Mouse (Mus musculus) CH12.LX (cell line): ENCODE measurements around the gene B3galnt2. TPM values are rescaled to one million over a fixed set of nuclear protein-coding genes. Genes with fewer than 3 reads are reported as not detected.

Source experiments
- DNase-seq: peaks from one replicate; pipeline ENCODE4 v3.0.0-alpha.2; 2013; ENCODE audit errors: extremely low read depth
- H3K27ac ChIP-seq: 2 replicates; pipeline ENCODE4 v1.5.1; 2012; ENCODE audit warnings: low read depth, mild to moderate bottlenecking, control low read depth, moderate library complexity; ENCODE audit not compliant: insufficient read depth
- H3K27me3 ChIP-seq: replicated peaks from 2 replicates; pipeline ENCODE3; 2012; ENCODE audit warnings: inconsistent platforms
- H3K36me3 ChIP-seq, 2 experiments: replicated peaks in 1 of 2; 2 replicates each; pipeline versions ENCODE3 to v1.6.1; 2012; ENCODE audit warnings: inconsistent platforms in 1 of 2, low read length in 1 of 2, mild to moderate bottlenecking in 1 of 2, mixed read lengths in 1 of 2, moderate library complexity in 1 of 2; ENCODE audit not compliant: control insufficient read depth in 1 of 2, insufficient read depth in 1 of 2
- H3K4me1 ChIP-seq, 2 experiments: 2 replicates each; pipeline ENCODE4 v1.6.1; 2012; ENCODE audit warnings: inconsistent platforms in 1 of 2, moderate library complexity in 1 of 2; ENCODE audit not compliant: insufficient read depth in 2 of 2, control insufficient read depth in 1 of 2
- H3K4me2 ChIP-seq: 2 replicates; pipeline ENCODE4 v1.6.1; 2012; ENCODE audit warnings: low read depth, mild to moderate bottlenecking, control low read depth; ENCODE audit not compliant: poor library complexity, insufficient read depth, severe bottlenecking
- H3K4me3 ChIP-seq, 3 experiments: fragments of 150-350 bp in 1 of 3; sonication (generic) in 1 of 3; replicated peaks in 1 of 3; 2 replicates each; pipeline versions ENCODE3 to v1.5.1; 2011 to 2012; ENCODE audit warnings: low read depth in 2 of 3, low read length in 2 of 3, mild to moderate bottlenecking in 2 of 3, moderate library complexity in 2 of 3, control low read depth in 1 of 3, improper control_type of control experiment in 1 of 3, inconsistent platforms in 1 of 3, mixed read lengths in 1 of 3; ENCODE audit not compliant: poor library complexity in 1 of 3
- H3K79me2 ChIP-seq: replicated peaks from 2 replicates; pipeline ENCODE4 v1.6.1; 2012; ENCODE audit warnings: mild to moderate bottlenecking, moderate library complexity; ENCODE audit not compliant: control insufficient read depth, poor library complexity, insufficient read depth, severe bottlenecking; ENCODE audit errors: extremely low read depth
- H3K9ac ChIP-seq: 2 replicates; pipeline ENCODE4 v1.6.1; 2012; ENCODE audit warnings: low read depth, mild to moderate bottlenecking, control low read depth, moderate library complexity; ENCODE audit not compliant: insufficient read depth
- H3K9me3 ChIP-seq: replicated peaks from 2 replicates; pipeline ENCODE3; 2012; ENCODE audit warnings: low read length, inconsistent platforms, mixed read lengths
- BHLHE40 ChIP-seq: IDR thresholded peaks from 2 replicates; pipeline ENCODE4 v1.6.1; 2011; ENCODE audit warnings: mild to moderate bottlenecking, low read depth, low read length, improper control_type of control experiment
- CHD2 ChIP-seq: IDR thresholded peaks from 2 replicates; pipeline ENCODE4 v1.6.1; 2011; ENCODE audit warnings: low read length, improper control_type of control experiment
- CTCF ChIP-seq, 2 experiments: IDR thresholded peaks in 1 of 2; conservative IDR thresholded peaks in 1 of 2; 2 replicates each; pipeline ENCODE4 v1.5.1; 2011 to 2012; ENCODE audit warnings: low read depth in 2 of 2, low read length in 2 of 2, improper control_type of control experiment in 1 of 2, inconsistent platforms in 1 of 2, mild to moderate bottlenecking in 1 of 2, moderate library complexity in 1 of 2
- E2F4 ChIP-seq: IDR thresholded peaks from 2 replicates; pipeline ENCODE4 v1.6.1; 2011; ENCODE audit warnings: low read depth, low read length, improper control_type of control experiment; ENCODE audit not compliant: insufficient replicate concordance
- EP300 ChIP-seq: IDR thresholded peaks from 2 replicates; pipeline ENCODE4 v1.6.1; 2011; ENCODE audit warnings: low read length, improper control_type of control experiment
- ETS1 ChIP-seq: conservative IDR thresholded peaks from 2 replicates; pipeline ENCODE4 v1.6.1; 2012; ENCODE audit warnings: low read depth, mild to moderate bottlenecking, inconsistent platforms, low read length, improper control_type of control experiment, moderate library complexity
- HCFC1 ChIP-seq: IDR thresholded peaks from 2 replicates; pipeline ENCODE4 v1.6.1; 2012; ENCODE audit warnings: low read depth, mild to moderate bottlenecking, inconsistent platforms, low read length, improper control_type of control experiment
- JUN ChIP-seq: IDR thresholded peaks from 2 replicates; pipeline ENCODE4 v1.6.1; 2011; ENCODE audit warnings: low read depth, mild to moderate bottlenecking, low read length, improper control_type of control experiment, moderate library complexity; ENCODE audit not compliant: insufficient read depth
- KAT2A ChIP-seq: IDR thresholded peaks from 2 replicates; pipeline ENCODE4 v1.6.1; 2012; ENCODE audit warnings: low read length, improper control_type of control experiment, inconsistent platforms; ENCODE audit not compliant: insufficient replicate concordance
- MAX ChIP-seq: IDR thresholded peaks from 2 replicates; pipeline ENCODE4 v1.6.1; 2011; ENCODE audit warnings: low read length, improper control_type of control experiment
- MEF2A ChIP-seq: IDR thresholded peaks from 2 replicates; pipeline ENCODE4 v1.6.1; 2014; ENCODE audit warnings: low read depth, mild to moderate bottlenecking, inconsistent platforms, low read length, improper control_type of control experiment, borderline replicate concordance
- NRF1 ChIP-seq: IDR thresholded peaks from 2 replicates; pipeline ENCODE4 v1.6.1; 2014; ENCODE audit warnings: low read depth, mild to moderate bottlenecking, inconsistent platforms, low read length, improper control_type of control experiment, moderate library complexity
- POLR2A ChIP-seq: IDR thresholded peaks from 2 replicates; pipeline ENCODE4 v1.6.1; 2011; ENCODE audit warnings: low read depth, mild to moderate bottlenecking, improper control_type of control experiment, low read length
- RCOR1 ChIP-seq: conservative IDR thresholded peaks from 2 replicates; pipeline ENCODE4 v1.6.1; 2012; ENCODE audit warnings: low read depth, mild to moderate bottlenecking, inconsistent platforms, low read length, improper control_type of control experiment
- SMC3 ChIP-seq: IDR thresholded peaks from 2 replicates; pipeline ENCODE4 v1.6.1; 2011; ENCODE audit warnings: low read depth, low read length, improper control_type of control experiment
- TBP ChIP-seq: conservative IDR thresholded peaks from 2 replicates; pipeline ENCODE4 v1.6.1; 2011; ENCODE audit warnings: low read depth, low read length, improper control_type of control experiment
- UBTF ChIP-seq: IDR thresholded peaks from 2 replicates; pipeline ENCODE4 v1.6.1; 2012; ENCODE audit warnings: low read depth, mild to moderate bottlenecking, inconsistent platforms, low read length, improper control_type of control experiment, moderate library complexity
- USF1 ChIP-seq: IDR thresholded peaks from 2 replicates; pipeline ENCODE4 v1.6.1; 2014; ENCODE audit warnings: low read depth, mild to moderate bottlenecking, inconsistent platforms, low read length, improper control_type of control experiment
- USF2 ChIP-seq: conservative IDR thresholded peaks from 2 replicates; pipeline ENCODE4 v1.6.1; 2011; ENCODE audit warnings: low read depth, low read length, improper control_type of control experiment
- ZMIZ1 ChIP-seq: IDR thresholded peaks from 2 replicates; pipeline ENCODE4 v1.6.1; 2012; ENCODE audit warnings: low read depth, mild to moderate bottlenecking, inconsistent platforms, low read length, improper control_type of control experiment
- ZNF384 ChIP-seq: IDR thresholded peaks from 2 replicates; pipeline ENCODE4 v1.6.1; 2012; ENCODE audit warnings: low read depth, low read length, improper control_type of control experiment, inconsistent platforms
- dilution Hi-C: fragments of 300-500 bp; cut with MboI; formaldehyde crosslinking; loops from 2 replicates; pipeline ENCODE4 v1.14.3; 2020; ENCODE audit warnings: low sequenced_read_pairs; ENCODE audit not compliant: extremely low pct_unique_long_range_greater_than_20kb, extremely low pct_ligation_motif_present
- in situ Hi-C: fragments of 300-500 bp; cut with MboI; formaldehyde crosslinking; loops from 3 replicates; pipeline ENCODE4 v1.14.3; 2019; ENCODE audit warnings: low sequenced_read_pairs, low pct_ligation_motif_present, low pct_unique_long_range_greater_than_20kb, mixed read lengths
- polyA plus RNA-seq: library from polyadenylated mRNA; unstranded; fragments of >175 nt; gene quantifications from 2 replicates; pipeline ENCODE4 v1.2.1, GENCODE M21; 2012; ENCODE audit warnings: low read depth; ENCODE audit not compliant: insufficient read length
- total RNA-seq, 2 experiments: library from RNA; depleted of rRNA; stranded (reverse); fragments of 300-350 nt in 1 of 2; fragments of >200 nt in 1 of 2; gene quantifications; 2 replicates each; pipeline ENCODE4 v1.2.3; 2012 to 2014

The B3galnt2 gene
- total and polyA plus RNA-seq, 3 experiments, result 34.1 to 49.3 (median 48.3) TPM

DNA sequence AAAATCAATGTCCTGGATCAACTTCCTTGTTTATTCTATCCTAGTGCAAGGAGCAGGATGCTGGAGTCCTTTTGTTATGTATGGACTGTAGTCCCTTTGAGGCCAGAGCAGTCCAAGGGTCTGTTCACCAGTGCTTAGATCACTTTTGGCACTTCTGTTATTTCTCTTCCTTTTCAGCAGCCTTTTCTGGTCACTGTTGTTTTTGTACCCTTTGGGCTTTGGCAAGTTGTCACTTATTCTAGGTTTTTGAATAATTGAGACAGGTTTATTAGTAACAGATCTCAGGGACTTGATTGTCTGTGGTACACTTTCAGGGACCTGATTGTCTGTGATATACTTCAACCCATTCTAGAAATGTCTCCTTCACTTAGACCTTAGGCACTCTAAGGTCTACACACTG lies 31.7 kb upstream of the B3galnt2 start:
- H3K4me2 ChIP-seq, result no peak overlapping the region
- dilution Hi-C loops, result no loop called here
- no peak for DNase-seq
- H3K9ac ChIP-seq, result no peak overlapping the region
- no peaks in the 10 kb centered on the region for H3K27me3 ChIP-seq
- H3K36me3 ChIP-seq, result no peaks in the 10 kb centered on the region
- no peak for TF ChIP-seq E2F4
- TF ChIP-seq EP300, result no peak
- TF ChIP-seq UBTF, result no peak
- no peak for TF ChIP-seq CHD2
- TF ChIP-seq MEF2A, result no peak
- no peak for TF ChIP-seq KAT2A
- no peak for TF ChIP-seq USF2
- TF ChIP-seq ZMIZ1, result no peak
- no peak for TF ChIP-seq JUN
- no peak for TF ChIP-seq RCOR1
- TF ChIP-seq NRF1, result no peak
- no peak for TF ChIP-seq MAX
- no peak for TF ChIP-seq BHLHE40
- TF ChIP-seq SMC3, result no peak
- no peak for TF ChIP-seq ETS1
- no peak for TF ChIP-seq ZNF384
- no peak for TF ChIP-seq CTCF (conservative IDR thresholded peaks at IDR 0.05 in 1 of 2, IDR thresholded peaks at IDR 0.05 in 1 of 2; ENCODE audit: low read depth in 2 of 2, low read length in 2 of 2)
- TF ChIP-seq POLR2A, result no peak
- TF ChIP-seq, all 38 proteins: peak for 0
- H3K4me3 ChIP-seq, result no peak overlapping the region
- H3K4me1 ChIP-seq, result peaks cover 0 to 7% of the 10 kb centered on the region in 2 experiments; a peak in 1 of 4 replicates
- in situ Hi-C loops, result loop anchor here (25.0 kb wide), 1 partner anchor 690 kb away; the partner anchor contains the start of genes Mrpl32 and Psma2
- H3K79me2 ChIP-seq, result no peaks in the 10 kb centered on the region
- no peaks in the 10 kb centered on the region for H3K9me3 ChIP-seq
- H3K27ac ChIP-seq, result no peak overlapping the region

DNA sequence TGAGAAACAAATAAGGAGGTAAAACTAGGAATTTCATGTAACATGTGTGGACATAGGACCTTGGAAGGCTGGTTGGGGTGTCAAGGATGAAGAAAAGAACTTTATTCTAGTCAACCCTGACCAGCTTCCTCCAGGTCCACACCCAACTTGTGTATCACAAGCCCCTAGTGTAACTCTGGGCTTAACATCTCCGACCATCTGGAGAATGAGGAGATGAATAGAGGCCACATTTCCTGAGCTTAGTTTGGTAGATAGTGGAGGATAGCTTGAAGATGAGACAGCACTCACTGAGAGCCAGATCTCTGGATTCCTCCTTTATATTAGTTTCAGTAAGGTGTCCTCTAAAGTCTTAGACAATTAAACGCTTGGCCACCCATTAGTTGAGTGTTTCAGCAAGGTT lies 24.3 kb upstream of the B3galnt2 start:
- H3K9ac ChIP-seq, result no peak overlapping the region
- peaks cover 0 to 16% of the 10 kb centered on the region in 2 experiments; a peak in 2 of 4 replicates for H3K4me1 ChIP-seq
- H3K79me2 ChIP-seq, result no peaks in the 10 kb centered on the region
- in situ Hi-C loops, result no loop called here
- H3K4me2 ChIP-seq, result no peak overlapping the region
- no peak overlapping the region for H3K4me3 ChIP-seq
- H3K9me3 ChIP-seq, result no peaks in the 10 kb centered on the region
- TF ChIP-seq TBP, result no peak
- TF ChIP-seq HCFC1, result no peak
- no peak for TF ChIP-seq USF1
- no peak for TF ChIP-seq USF2
- H3K36me3 ChIP-seq, result no peaks in the 10 kb centered on the region
- DNase-seq, result no peak
- H3K27me3 ChIP-seq, result no peaks in the 10 kb centered on the region
- no peak overlapping the region for H3K27ac ChIP-seq
- dilution Hi-C loops, result no loop called here
